16 mouse cellular contexts compared by ENCODE assay signal in the genomic region with DNA sequence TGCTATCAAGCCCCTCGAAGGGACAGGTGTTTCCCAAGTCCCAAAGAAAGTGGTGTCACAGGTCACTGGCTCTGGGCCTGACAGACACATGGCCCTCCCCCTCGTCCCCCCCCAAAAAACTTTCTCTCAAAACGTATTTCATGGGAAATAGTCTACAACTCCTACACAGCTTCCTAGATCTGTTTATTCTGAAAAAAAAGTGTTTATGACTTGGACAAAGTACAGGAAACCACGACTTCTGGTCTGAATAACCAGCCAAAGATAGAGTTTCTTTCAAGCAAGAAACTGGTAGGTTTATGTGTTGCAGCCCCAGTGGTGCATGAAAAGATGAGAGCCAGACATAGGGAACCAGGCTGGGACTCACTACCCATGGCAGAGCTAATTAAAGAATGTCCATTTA. TPM values are rescaled to one million over a fixed set of nuclear protein-coding genes. Genes with fewer than 3 reads are reported as not detected.
DNase-seq lines count a peak whose midpoint lies in the region; ATAC-seq and TF ChIP-seq lines count a peak whose summit lies in the region.
"Had no signal": no experiment of that assay in that cellular context is flagged by ENCODE, and none has a peak within 500 bp of the region (broad histone marks: within the 10 kb centered on the region; RNA-seq: fewer than 3 reads in every experiment).

No protein-coding gene starts in this region.

- DNase-seq in heart, postnatal 36 days = no peak
- peak; percentile 80 for DNase-seq in kidney, postnatal 0 days (ENCODE audit: low spot score)
- DNase-seq in kidney, postnatal 36 days = no peak
- peak; percentile 27 for DNase-seq in NIH3T3 (ENCODE audit: low read depth)
- no peak for DNase-seq in layer of hippocampus, postnatal 36 days
- DNase-seq: cerebellum, adult 2 months; thymus, postnatal 36 days had no signal

- H3K9me3 ChIP-seq in heart, embryonic 13.5 days = no peaks in the 10 kb centered on the region
- no peaks in the 10 kb centered on the region for H3K9me3 ChIP-seq in kidney, postnatal 0 days (replicated peaks; ENCODE audit: low read length)
- H3K9me3 ChIP-seq in stomach, embryonic 14.5 days (ENCODE audit: control insufficient read depth, low read depth, low read length) = no peaks in the 10 kb centered on the region
- H3K9me3 ChIP-seq: embryonic facial prominence, embryonic 10.5 days; forebrain, embryonic 15.5 days; liver, embryonic 15.5 days had no signal

- no peak overlapping the region for H3K4me3 ChIP-seq in heart, embryonic 13.5 days
- no peak overlapping the region for H3K4me3 ChIP-seq in kidney, postnatal 0 days (replicated peaks; ENCODE audit: low read depth, low read length)
- H3K4me3 ChIP-seq in stomach, embryonic 14.5 days (ENCODE audit: low read depth, low read length) = no peak overlapping the region
- H3K4me3 ChIP-seq: embryonic facial prominence, embryonic 10.5 days; erythroblast, embryonic 14.5 days; forebrain, embryonic 15.5 days; liver, embryonic 15.5 days had no signal

- no peaks in the 10 kb centered on the region for H3K36me3 ChIP-seq in heart, embryonic 13.5 days
- 0 out of 2 replicates have a peak, but pooled peaks cover 9% of the 10 kb centered on the region for H3K36me3 ChIP-seq in kidney, postnatal 0 days (ENCODE audit: insufficient read depth, low read length)
- H3K36me3 ChIP-seq in stomach, embryonic 14.5 days (ENCODE audit: control insufficient read depth, insufficient read depth, low read length) = peaks cover 7% of the 10 kb centered on the region
- H3K36me3 ChIP-seq: embryonic facial prominence, embryonic 10.5 days; forebrain, embryonic 15.5 days; liver, embryonic 15.5 days had no signal

- ATAC-seq in heart, embryonic 13.5 days (ENCODE audit: extremely low read depth, insufficient number of reproducible peaks, low FRiP score, low TSS enrichment) = no peak
- ATAC-seq in kidney, postnatal 0 days (replicated peaks; ENCODE audit: low FRiP score, low read depth) = no peak
- ATAC-seq in stomach, embryonic 14.5 days (ENCODE audit: insufficient number of reproducible peaks, insufficient read depth, low FRiP score, low read depth) = no peak
- ATAC-seq: activated CD4-positive, CD25-positive, alpha-beta regulatory T cell, adult 4 months; forebrain, embryonic 15.5 days; hindbrain, postnatal 0 days; Patski had no signal

- H3K4me2 ChIP-seq in heart, embryonic 13.5 days = no peak overlapping the region
- no peak overlapping the region for H3K4me2 ChIP-seq in kidney, postnatal 0 days (ENCODE audit: low read length)
- H3K4me2 ChIP-seq in stomach, embryonic 14.5 days (replicated peaks; ENCODE audit: low read depth, low read length) = no peak overlapping the region
- H3K4me2 ChIP-seq: forebrain, embryonic 15.5 days; liver, embryonic 15.5 days had no signal

- 57% methylated on average over 4 of the region's 4 CpGs for WGBS in heart, embryonic 13.5 days
- 4% methylated on average over 4 of the region's 4 CpGs for WGBS in kidney, postnatal 0 days
- 40% methylated on average over 4 of the region's 4 CpGs for WGBS in stomach, embryonic 14.5 days

- intact Hi-C loops in heart, postnatal 36 days (cut with DNase I) = no loop called here

- no peak for TF ChIP-seq CTCF in kidney, postnatal 0 days (IDR thresholded peaks at IDR 0.05; ENCODE audit: low read depth)

- no peak overlapping the region for H3K9ac ChIP-seq in heart, embryonic 13.5 days
- no peak overlapping the region for H3K9ac ChIP-seq in kidney, postnatal 0 days (ENCODE audit: low read depth, low read length)
- no peak overlapping the region for H3K9ac ChIP-seq in stomach, embryonic 14.5 days (replicated peaks; ENCODE audit: low read depth, low read length)
- H3K9ac ChIP-seq: forebrain, embryonic 15.5 days; liver, embryonic 15.5 days had no signal

- H3K4me1 ChIP-seq in heart, embryonic 13.5 days = peaks cover 70% of the 10 kb centered on the region
- peaks cover 46% of the 10 kb centered on the region for H3K4me1 ChIP-seq in kidney, postnatal 0 days (replicated peaks; ENCODE audit: insufficient read depth, low read length)
- peaks cover 62% of the 10 kb centered on the region for H3K4me1 ChIP-seq in stomach, embryonic 14.5 days (ENCODE audit: control insufficient read depth, insufficient read depth, low read length)

- H3K27me3 ChIP-seq in heart, embryonic 13.5 days (replicated peaks) = peaks cover 6% of the 10 kb centered on the region; the same call in 1 of the 2 replicates
- no peaks in the 10 kb centered on the region for H3K27me3 ChIP-seq in kidney, postnatal 0 days (ENCODE audit: insufficient read depth, low read length)
- no peaks in the 10 kb centered on the region for H3K27me3 ChIP-seq in stomach, embryonic 14.5 days (ENCODE audit: control insufficient read depth, insufficient read depth, low read length)
- H3K27me3 ChIP-seq: forebrain, embryonic 15.5 days; liver, embryonic 15.5 days; Patski had no signal

- H3K27ac ChIP-seq in heart, embryonic 13.5 days (replicated peaks) = peak overlapping the region; percentile 13; the same call in 1 of the 2 replicates
- peak overlapping the region; percentile 51; the same call in 1 of the 2 replicates for H3K27ac ChIP-seq in kidney, postnatal 0 days
- H3K27ac ChIP-seq in stomach, embryonic 14.5 days (ENCODE audit: low read length) = peak overlapping the region; percentile 18; the same call in 1 of the 2 replicates
- H3K27ac ChIP-seq: embryonic facial prominence, embryonic 10.5 days; forebrain, embryonic 15.5 days; hindbrain, postnatal 0 days; liver, embryonic 15.5 days had no signal

RNA-seq across cellular contexts. Expression of gene Hacd2, which starts 59.2 kb away (rescaled TPM):
- 58.1 and 71.5 TPM in 2 replicates for polyA plus RNA-seq in heart, embryonic 13.5 days (2015; fragmentation: Nextera tagmentation; extraction: Ambion mirVana)
- total RNA-seq in heart, postnatal 36 days (2021) = 10 to 100 TPM in 1 of 2 experiments, 1 to 10 TPM in 1; 5.6 to 11.0 TPM
- 91.4 and 92.6 TPM in 2 replicates for polyA plus RNA-seq in kidney, postnatal 0 days (2015; fragmentation: Nextera tagmentation; extraction: Ambion mirVana)
- 47.6 and 50.3 TPM in 2 replicates for polyA plus RNA-seq in stomach, embryonic 14.5 days (2014; fragmentation: Nextera tagmentation; extraction: Ambion mirVana)
- total RNA-seq in layer of hippocampus, postnatal 36 days (2021) = 10 to 100 TPM; 31.3 to 38.2 TPM

Comparison
In these comparisons a context has a peak if more than half of its experiments do, and no peak if none do; other contexts are left out.
1. DNase-seq: peak in kidney, postnatal 0 days (single experiment) and NIH3T3 (single experiment); none in heart, postnatal 36 days (0 of 2), kidney, postnatal 36 days (0 of 2) and layer of hippocampus, postnatal 36 days (0 of 2).
2. Peak in every context shown above with its lines, with median percentiles within 50 percentile points of each other: H3K27ac ChIP-seq.